Mouse (Mus musculus) heart, adult 2 months (tissue): Measurements from ENCODE around the gene Hist2h3c2. TPM values are rescaled to one million over a fixed set of nuclear protein-coding genes. Genes with fewer than 3 reads are reported as not detected.
"Not testable (repeated sequence)": the region's sequence is repeated elsewhere in the genome, so short reads cannot be mapped to it uniquely, and the experiment has no call there.

Experiments
- DNase-seq, 2 experiments: peaks; one replicate each; pipeline ENCODE4 v3.0.0; 2021
- H3K27ac ChIP-seq: fragments of 200-600 bp; 2 replicates; pipeline ENCODE4 v1.8.1; 2022
- H3K27me3 ChIP-seq: fragments of 200-500 bp; 2 replicates; pipeline ENCODE4 v1.6.1; 2012; ENCODE audit warnings: mild to moderate bottlenecking, low read length, inconsistent platforms, mixed read lengths; ENCODE audit not compliant: control insufficient read depth, insufficient read depth
- H3K36me3 ChIP-seq: fragments of 200-500 bp; 2 replicates; pipeline ENCODE4 v1.6.1; 2012; ENCODE audit warnings: low read length, inconsistent platforms; ENCODE audit not compliant: control insufficient read depth, insufficient read depth
- H3K4me1 ChIP-seq: fragments of 200-500 bp; 2 replicates; pipeline ENCODE4 v1.6.1; 2011; ENCODE audit warnings: low read length; ENCODE audit not compliant: control insufficient read depth, insufficient read depth
- H3K4me3 ChIP-seq: fragments of 200-600 bp; 2 replicates; pipeline ENCODE4 v1.8.1; 2022
- H3K79me2 ChIP-seq: fragments of 200-500 bp; replicated peaks from 2 replicates; pipeline ENCODE4 v1.6.1; 2012; ENCODE audit warnings: mild to moderate bottlenecking, inconsistent platforms, low read length, moderate library complexity, mixed read lengths; ENCODE audit not compliant: control insufficient read depth, insufficient read depth
- H3K9ac ChIP-seq: fragments of 200-500 bp; 2 replicates; pipeline ENCODE4 v1.6.1; 2012; ENCODE audit warnings: low read depth, mild to moderate bottlenecking, control low read depth, inconsistent platforms, low read length, mixed read lengths
- CTCF ChIP-seq: fragments of 200-600 bp; IDR thresholded peaks from 2 replicates; pipeline ENCODE4 v1.8.1; 2022; ENCODE audit warnings: antibody characterized with exemption, mild to moderate bottlenecking, moderate library complexity
- EP300 ChIP-seq: fragments of 200-500 bp; IDR thresholded peaks from 2 replicates; pipeline ENCODE4 v1.6.1; 2011; ENCODE audit warnings: low read depth, low read length, control low read depth; ENCODE audit not compliant: insufficient read depth
- POLR2A ChIP-seq: fragments of 200-500 bp; IDR thresholded peaks from 2 replicates; pipeline ENCODE4 v1.6.1; 2011; ENCODE audit warnings: mild to moderate bottlenecking, low read depth, low read length, control low read depth; ENCODE audit not compliant: insufficient read depth
- WGBS: fragments of 180-500 bp; shearing (Covaris S2); methylation state at CpG from one replicate; pipeline ENCODE4 v1.1.7; 2018; 5-methylcytosine and 5-hydroxymethylcytosine counted together
- intact Hi-C: fragments of 180-260 bp; cut with DNase I; formaldehyde crosslinking; loops from one replicate; pipeline ENCODE4 v1.15.1; 2025
- polyA plus RNA-seq: library from polyadenylated mRNA; depleted of rRNA; stranded (reverse); fragments of >200 nt; gene quantifications from 2 replicates; pipeline ENCODE4 v1.2.3, GENCODE M21; 2012
- total RNA-seq, 2 experiments: library from RNA; stranded (reverse); gene quantifications; 2 replicates each; pipeline ENCODE4 v1.2.3; 2021

Gene Hist2h3c2
- total and polyA plus RNA-seq, 3 experiments: 5.5 to 9.2 (median 6.2) TPM

GRCm38 (mm10) chr3:96245003-96245886 lies 6.3 kb upstream of the Hist2h3c2 start, which contains the start of gene Hist2h2aa1:
Gene Hist2h2aa1 (plus strand): TSS chr3:96245497.
- TF ChIP-seq EP300: peak; percentile 39; the same call in 1 of the 2 replicates
- peak; percentile 91 for TF ChIP-seq POLR2A
- intact Hi-C loops, H3K36me3 ChIP-seq, H3K79me2 ChIP-seq, H3K27me3 ChIP-seq, H3K4me1 ChIP-seq: not testable (repeated sequence)
- peak; percentile 92 to 93 for DNase-seq
- H3K27ac ChIP-seq: peak within 1 kb of the TSS; percentile 100
- WGBS: under 1% methylated on average over 41 of the region's 88 CpGs
- H3K4me3 ChIP-seq: peak within 1 kb of the TSS; percentile 87
- peak within 1 kb of the TSS; percentile 93 for H3K9ac ChIP-seq

DNA sequence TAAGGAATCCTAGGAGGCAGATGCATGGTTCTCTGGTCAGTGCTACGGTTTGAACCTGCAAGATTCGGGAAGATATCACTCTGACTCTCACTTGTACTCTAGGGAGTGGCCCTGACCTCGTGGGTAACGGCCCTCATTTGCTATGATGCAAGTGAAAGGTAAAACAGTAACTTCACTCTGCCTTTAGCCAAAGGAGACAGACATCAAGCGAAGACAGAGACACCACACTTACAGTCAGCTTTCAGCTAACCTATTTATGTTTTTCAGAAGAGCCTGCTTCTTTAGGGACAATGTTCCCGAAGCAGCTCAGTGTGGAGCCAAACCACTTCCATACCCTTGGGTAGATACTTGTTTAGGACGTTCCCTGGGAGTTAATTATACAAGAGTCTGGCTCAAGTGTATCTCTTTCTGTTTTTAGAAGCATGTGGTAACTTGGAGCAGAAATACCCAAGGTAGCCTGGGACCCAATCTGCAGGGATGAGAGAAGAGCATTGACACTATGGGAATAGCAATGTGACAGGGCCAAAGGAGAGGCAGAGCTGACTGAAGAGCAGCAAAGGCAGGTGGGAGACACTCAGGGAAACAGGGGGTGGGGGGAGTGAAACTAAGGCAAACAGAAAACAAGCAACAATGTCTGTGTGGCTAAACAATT lies 5.1 kb upstream of the Hist2h3c2 start:
- Histone ChIP-seq H3K27me3 (no peaks in the 10 kb centered on the region), H3K36me3 (peaks cover 10% of the 10 kb centered on the region), H3K4me3 (no peak overlapping the region; the same call in none of the 2 replicates), H3K27ac (peak overlapping the region; percentile 100), H3K79me2 (no peaks in the 10 kb centered on the region), H3K9ac (peak overlapping the region; percentile 72), H3K4me1 (peaks cover 9% of the 10 kb centered on the region)
- TF ChIP-seq CTCF: no peak
- TF ChIP-seq POLR2A: peak; percentile 10; the same call in 1 of the 2 replicates
- peak in 1 of 2 experiments; percentile 24 for DNase-seq
- intact Hi-C loops: loop anchor here (2.0 kb wide), 1 partner anchor 19 kb away; the partner anchor contains the start of gene Hist2h4
- WGBS: 66% methylated on average over 7 of the region's 7 CpGs

- H3K79me2 ChIP-seq: no peaks in the 10 kb centered on the region
- H3K4me1 ChIP-seq: peaks cover 9% of the 10 kb centered on the region
- 79% methylated on average over 9 of the region's 9 CpGs for WGBS
- no peak overlapping the region for H3K9ac ChIP-seq
- H3K36me3 ChIP-seq: peaks cover 8% of the 10 kb centered on the region
- intact Hi-C loops: no loop called here
- DNase-seq: no peak
- TF ChIP-seq CTCF: no peak
- no peak for TF ChIP-seq EP300
- TF ChIP-seq POLR2A: no peak
- peak overlapping the region; percentile 44 for H3K4me3 ChIP-seq
- no peaks in the 10 kb centered on the region for H3K27me3 ChIP-seq
- peak overlapping the region; percentile 89 for H3K27ac ChIP-seq
Measured at GRCm38 (mm10) chr3:96240799-96241197, 1.9 kb upstream of the Hist2h3c2 start.

DNA sequence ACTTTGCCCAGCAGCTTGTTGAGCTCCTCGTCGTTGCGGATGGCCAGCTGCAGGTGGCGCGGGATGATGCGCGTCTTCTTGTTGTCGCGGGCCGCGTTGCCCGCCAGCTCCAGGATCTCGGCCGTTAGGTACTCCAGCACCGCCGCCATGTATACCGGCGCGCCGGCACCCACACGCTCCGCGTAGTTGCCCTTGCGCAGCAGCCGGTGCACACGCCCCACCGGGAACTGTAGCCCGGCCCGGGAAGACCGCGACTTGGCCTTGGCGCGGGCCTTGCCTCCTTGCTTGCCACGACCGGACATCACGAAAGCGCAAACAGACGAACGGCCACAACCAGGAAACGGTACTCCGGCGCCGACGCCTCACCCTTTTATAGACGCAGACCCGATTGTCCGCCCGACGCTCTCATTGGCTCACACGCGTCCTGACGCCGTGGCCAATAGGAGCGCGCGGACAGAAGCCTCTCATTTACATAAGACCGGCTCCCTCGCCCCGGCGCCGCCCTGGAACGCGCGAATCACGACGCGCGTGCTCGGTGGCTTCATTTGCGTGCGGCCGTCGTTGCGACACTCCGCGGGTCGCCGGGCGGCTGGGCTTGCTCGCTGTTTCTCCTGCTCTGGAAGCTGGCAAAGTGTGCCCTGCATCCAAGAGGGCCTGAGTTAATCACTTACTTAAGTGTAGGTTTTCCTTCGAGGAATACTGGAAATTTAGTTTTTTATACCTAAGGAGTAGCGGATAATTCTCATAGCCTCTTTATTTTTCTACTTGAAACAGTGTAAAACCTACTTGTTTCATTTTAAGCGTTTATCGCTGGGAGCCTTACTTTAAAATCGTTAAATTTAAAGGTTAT lies 1.2 kb upstream of the Hist2h3c2 start, which contains the start of gene Hist2h2aa2:
TSS of gene Hist2h2aa2 (minus strand) at position 328 of the 850 bp plus-strand sequence.
- Histone ChIP-seq H3K4me3 (peak within 1 kb of the TSS; percentile 60), H3K27ac (peak within 1 kb of the TSS; percentile 89), H3K9ac (peak within 1 kb of the TSS; percentile 72)
- H3K27me3 ChIP-seq, H3K4me1 ChIP-seq, intact Hi-C loops, H3K36me3 ChIP-seq, H3K79me2 ChIP-seq: not testable (repeated sequence)
- DNase-seq: peak; percentile 97
- peak; percentile 84 for TF ChIP-seq POLR2A
- 3% methylated on average over 25 of the region's 85 CpGs for WGBS

GRCm38 (mm10) chr3:96237904-96238511 lies 919 bp downstream of the Hist2h3c2 start:
- Histone ChIP-seq H3K27ac (no peak overlapping the region), H3K79me2 (no peaks in the 10 kb centered on the region), H3K4me1 (peaks cover 4% of the 10 kb centered on the region), H3K4me3 (no peak overlapping the region), H3K9ac (no peak overlapping the region), H3K36me3 (peaks cover 2% of the 10 kb centered on the region; the same call in 1 of the 2 replicates), H3K27me3 (no peaks in the 10 kb centered on the region)
- TF ChIP-seq POLR2A (no peak), CTCF (no peak), EP300 (no peak)
- no peak for DNase-seq
- 13% methylated on average over 12 of the region's 12 CpGs for whole genome bisulfite sequencing
- intact Hi-C loops: loop anchor here (2.0 kb wide), 1 partner anchor 15 kb away; no protein-coding TSS in a partner anchor
